Mouse (Mus musculus) ES-Bruce4 (cell line): ENCODE measurements around the gene Sfi1. TPM values are rescaled to one million over a fixed set of nuclear protein-coding genes. Genes with fewer than 3 reads are reported as not detected.
"Not testable (repeated sequence)": the region's sequence is repeated elsewhere in the genome, so short reads cannot be mapped to it uniquely, and the experiment has no call there.

Source experiments
- H3K27ac ChIP-seq: 2 replicates; pipeline ENCODE4 v1.5.1; 2012; ENCODE audit warnings: low read length, inconsistent platforms; ENCODE audit not compliant: insufficient read depth
- H3K27me3 ChIP-seq: 2 replicates; pipeline ENCODE4 v1.6.1; 2012; ENCODE audit warnings: mild to moderate bottlenecking, low read length, inconsistent platforms; ENCODE audit not compliant: control insufficient read depth, poor library complexity, insufficient read depth, severe bottlenecking
- H3K36me3 ChIP-seq: 2 replicates; pipeline ENCODE4 v1.6.1; 2012; ENCODE audit warnings: inconsistent platforms, mild to moderate bottlenecking, low read length, moderate library complexity; ENCODE audit not compliant: control insufficient read depth, poor library complexity, insufficient read depth, severe bottlenecking
- H3K4me1 ChIP-seq: one replicate; pipeline ENCODE4 v1.8.1; 2011; ENCODE audit warnings: low read length; ENCODE audit not compliant: control insufficient read depth, insufficient read depth
- H3K4me3 ChIP-seq: 2 replicates; pipeline ENCODE4 v1.5.1; 2011; ENCODE audit warnings: low read depth, mild to moderate bottlenecking, low read length
- H3K9ac ChIP-seq: 2 replicates; pipeline ENCODE4 v1.6.1; 2012; ENCODE audit warnings: low read depth, mild to moderate bottlenecking, inconsistent platforms; ENCODE audit not compliant: poor library complexity, severe bottlenecking
- H3K9me3 ChIP-seq: replicated peaks from 2 replicates; pipeline ENCODE4 v1.6.1; 2012; ENCODE audit warnings: mild to moderate bottlenecking, low read length, inconsistent platforms; ENCODE audit not compliant: control insufficient read depth, poor library complexity, insufficient read depth, severe bottlenecking
- polyA plus RNA-seq: library from polyadenylated mRNA; stranded (reverse); fragments of >200 nt; gene quantifications from 2 replicates; pipeline ENCODE4 v1.2.4, GENCODE M21; 2011; ENCODE audit warnings: low read depth; ENCODE audit not compliant: missing spikeins, insufficient read depth, insufficient read length

The Sfi1 gene
- polyA plus RNA-seq, 1 experiment: 17.1 TPM

GRCm38 (mm10) chr11:3135956-3136355 is 57.3 kb downstream of the Sfi1 start:
- H3K4me1 ChIP-seq, H3K27me3 ChIP-seq, H3K9me3 ChIP-seq, H3K9ac ChIP-seq, H3K4me3 ChIP-seq, H3K36me3 ChIP-seq, H3K27ac ChIP-seq: not testable (repeated sequence)

GRCm38 (mm10) chr11:3135391-3135790 is 57.9 kb downstream of the Sfi1 start:
- H3K9me3 ChIP-seq, H3K36me3 ChIP-seq, H3K4me3 ChIP-seq, H3K27ac ChIP-seq, H3K9ac ChIP-seq, H3K4me1 ChIP-seq, H3K27me3 ChIP-seq: not testable (repeated sequence)

- not testable (repeated sequence) for H3K4me1 ChIP-seq
Measured at GRCm38 (mm10) chr11:3133360-3133759, 59.9 kb downstream of the Sfi1 start.

GRCm38 (mm10) chr11:3132957-3133356 is 60.3 kb downstream of the Sfi1 start:
- not testable (repeated sequence) for H3K27me3 ChIP-seq, H3K9ac ChIP-seq, H3K9me3 ChIP-seq

More at GRCm38 (mm10) chr11:3133360-3133759, 59.9 kb downstream of the Sfi1 start:
- H3K9ac ChIP-seq, H3K36me3 ChIP-seq, H3K4me3 ChIP-seq, H3K27ac ChIP-seq, H3K27me3 ChIP-seq, H3K9me3 ChIP-seq: not testable (repeated sequence)

GRCm38 (mm10) chr11:3132001-3132400 is 61.3 kb downstream of the Sfi1 start:
- not testable (repeated sequence) for H3K36me3 ChIP-seq, H3K9me3 ChIP-seq, H3K27ac ChIP-seq, H3K27me3 ChIP-seq, H3K9ac ChIP-seq, H3K4me1 ChIP-seq, H3K4me3 ChIP-seq

More at GRCm38 (mm10) chr11:3132957-3133356, 60.3 kb downstream of the Sfi1 start:
- not testable (repeated sequence) for H3K27ac ChIP-seq, H3K4me3 ChIP-seq, H3K4me1 ChIP-seq, H3K36me3 ChIP-seq

- not testable (repeated sequence) for H3K27ac ChIP-seq, H3K4me3 ChIP-seq, H3K27me3 ChIP-seq, H3K36me3 ChIP-seq, H3K4me1 ChIP-seq, H3K9ac ChIP-seq, H3K9me3 ChIP-seq
Measured at GRCm38 (mm10) chr11:3129852-3130251, 63.4 kb downstream of the Sfi1 start.

GRCm38 (mm10) chr11:3129276-3129675 is 64.0 kb downstream of the Sfi1 start:
- not testable (repeated sequence) for H3K9ac ChIP-seq, H3K9me3 ChIP-seq, H3K36me3 ChIP-seq, H3K27ac ChIP-seq, H3K27me3 ChIP-seq, H3K4me3 ChIP-seq, H3K4me1 ChIP-seq

GRCm38 (mm10) chr11:3127303-3127795 is 65.9 kb downstream of the Sfi1 start:
- H3K36me3 ChIP-seq, H3K27ac ChIP-seq, H3K4me1 ChIP-seq, H3K9ac ChIP-seq, H3K4me3 ChIP-seq, H3K27me3 ChIP-seq, H3K9me3 ChIP-seq: not testable (repeated sequence)

GRCm38 (mm10) chr11:3126478-3127302 is 66.6 kb downstream of the Sfi1 start:
- H3K4me1 ChIP-seq, H3K9ac ChIP-seq, H3K27me3 ChIP-seq, H3K36me3 ChIP-seq, H3K27ac ChIP-seq, H3K4me3 ChIP-seq, H3K9me3 ChIP-seq: not testable (repeated sequence)

- not testable (repeated sequence) for H3K4me3 ChIP-seq, H3K36me3 ChIP-seq, H3K9ac ChIP-seq, H3K4me1 ChIP-seq, H3K27ac ChIP-seq, H3K27me3 ChIP-seq, H3K9me3 ChIP-seq
Measured at GRCm38 (mm10) chr11:3125922-3126321, 67.3 kb downstream of the Sfi1 start.
